Mouse (Mus musculus): ENCODE data around the gene Itpripl1. TPM values are rescaled to one million over a fixed set of nuclear protein-coding genes. Genes with fewer than 3 reads are reported as not detected.
"Not testable (repeated sequence)": the region's sequence is repeated elsewhere in the genome, so short reads cannot be mapped to it uniquely, and the experiment has no call there.

Gene Itpripl1
- polyA plus RNA-seq, 1 experiment from 2014 or later = 16.8 TPM

- ATAC-seq (ENCODE audit: low FRiP score) = no peak
- Histone ChIP-seq H3K9me3 (ENCODE audit: control insufficient read depth, low read length) (no peaks in the 10 kb centered on the region), H3K36me3 (ENCODE audit: control insufficient read depth, insufficient read depth, low read length) (no peaks in the 10 kb centered on the region), H3K4me1 (replicated peaks; ENCODE audit: control insufficient read depth, insufficient read depth, low read length) (no peaks in the 10 kb centered on the region; the same call in 1 of the 2 replicates), H3K4me3 (ENCODE audit: low read depth, low read length) (no peak overlapping the region), H3K9ac (ENCODE audit: low read depth, low read length) (no peak overlapping the region), H3K27ac (ENCODE audit: low read depth, low read length) (no peak overlapping the region), H3K27me3 (ENCODE audit: control insufficient read depth, insufficient read depth, low read length) (no peaks in the 10 kb centered on the region), H3K4me2 (replicated peaks; ENCODE audit: low read depth, low read length) (no peak overlapping the region)
- 95% methylated on average over 7 of the region's 7 CpGs for WGBS
- DNase-seq (ENCODE audit: low spot score) = no peak
Observed at GRCm38 (mm10) chr2:127140011-127140410, 3.2 kb downstream of the Itpripl1 start.

GRCm38 (mm10) chr2:127139605-127140004 lies 3.6 kb downstream of the Itpripl1 start:
- H3K27me3 ChIP-seq (ENCODE audit: control insufficient read depth, insufficient read depth, low read length) = no peaks in the 10 kb centered on the region
- H3K4me3 ChIP-seq (ENCODE audit: low read depth, low read length) = no peak overlapping the region
- ATAC-seq (ENCODE audit: low FRiP score) = no peak
- no peaks in the 10 kb centered on the region for H3K36me3 ChIP-seq (ENCODE audit: control insufficient read depth, insufficient read depth, low read length)
- H3K4me2 ChIP-seq (replicated peaks; ENCODE audit: low read depth, low read length) = no peak overlapping the region
- no peaks in the 10 kb centered on the region; the same call in 1 of the 2 replicates for H3K4me1 ChIP-seq (replicated peaks; ENCODE audit: control insufficient read depth, insufficient read depth, low read length)
- no peaks in the 10 kb centered on the region for H3K9me3 ChIP-seq (ENCODE audit: control insufficient read depth, low read length)
- H3K27ac ChIP-seq (ENCODE audit: low read depth, low read length) = no peak overlapping the region
- 92% methylated on average over 1 of the region's 1 CpGs for WGBS
- DNase-seq (ENCODE audit: low spot score) = no peak
- no peak overlapping the region for H3K9ac ChIP-seq (ENCODE audit: low read depth, low read length)

GRCm38 (mm10) chr2:127139094-127139493 lies 4.1 kb downstream of the Itpripl1 start:
- WGBS = 95% methylated on average over 8 of the region's 8 CpGs

GRCm38 (mm10) chr2:127138449-127138848 lies 4.8 kb downstream of the Itpripl1 start:
- WGBS = 96% methylated on average over 4 of the region's 4 CpGs

More at GRCm38 (mm10) chr2:127139094-127139493, 4.1 kb downstream of the Itpripl1 start:
- no peak for DNase-seq (ENCODE audit: low spot score)
- H3K4me2 ChIP-seq (replicated peaks; ENCODE audit: low read depth, low read length) = no peak overlapping the region
- no peak overlapping the region for H3K27ac ChIP-seq (ENCODE audit: low read depth, low read length)
- H3K27me3 ChIP-seq (ENCODE audit: control insufficient read depth, insufficient read depth, low read length) = no peaks in the 10 kb centered on the region
- no peak overlapping the region for H3K4me3 ChIP-seq (ENCODE audit: low read depth, low read length)
- H3K4me1 ChIP-seq (replicated peaks; ENCODE audit: control insufficient read depth, insufficient read depth, low read length) = no peaks in the 10 kb centered on the region; the same call in 1 of the 2 replicates
- H3K36me3 ChIP-seq (ENCODE audit: control insufficient read depth, insufficient read depth, low read length) = no peaks in the 10 kb centered on the region
- no peak for ATAC-seq (ENCODE audit: low FRiP score)
- no peaks in the 10 kb centered on the region for H3K9me3 ChIP-seq (ENCODE audit: control insufficient read depth, low read length)
- H3K9ac ChIP-seq (ENCODE audit: low read depth, low read length) = no peak overlapping the region

GRCm38 (mm10) chr2:127137838-127138420 lies 5.3 kb downstream of the Itpripl1 start:
- 87% methylated on average over 10 of the region's 10 CpGs for WGBS
- Histone ChIP-seq H3K27ac (ENCODE audit: low read depth, low read length) (no peak overlapping the region), H3K36me3 (ENCODE audit: control insufficient read depth, insufficient read depth, low read length) (no peaks in the 10 kb centered on the region), H3K4me2 (replicated peaks; ENCODE audit: low read depth, low read length) (no peak overlapping the region), H3K4me3 (ENCODE audit: low read depth, low read length) (no peak overlapping the region), H3K9me3 (ENCODE audit: control insufficient read depth, low read length) (no peaks in the 10 kb centered on the region), H3K27me3 (ENCODE audit: control insufficient read depth, insufficient read depth, low read length) (no peaks in the 10 kb centered on the region), H3K4me1 (replicated peaks; ENCODE audit: control insufficient read depth, insufficient read depth, low read length) (no peaks in the 10 kb centered on the region; the same call in 1 of the 2 replicates), H3K9ac (ENCODE audit: low read depth, low read length) (no peak overlapping the region)
- ATAC-seq (ENCODE audit: low FRiP score) = no peak
- DNase-seq (ENCODE audit: low spot score) = no peak

More at GRCm38 (mm10) chr2:127138449-127138848, 4.8 kb downstream of the Itpripl1 start:
- Histone ChIP-seq H3K27me3 (ENCODE audit: control insufficient read depth, insufficient read depth, low read length) (no peaks in the 10 kb centered on the region), H3K4me3 (ENCODE audit: low read depth, low read length) (no peak overlapping the region), H3K9me3 (ENCODE audit: control insufficient read depth, low read length) (no peaks in the 10 kb centered on the region), H3K4me1 (replicated peaks; ENCODE audit: control insufficient read depth, insufficient read depth, low read length) (no peaks in the 10 kb centered on the region; the same call in 1 of the 2 replicates), H3K9ac (ENCODE audit: low read depth, low read length) (no peak overlapping the region), H3K4me2 (replicated peaks; ENCODE audit: low read depth, low read length) (no peak overlapping the region), H3K36me3 (ENCODE audit: control insufficient read depth, insufficient read depth, low read length) (no peaks in the 10 kb centered on the region), H3K27ac (ENCODE audit: low read depth, low read length) (no peak overlapping the region)
- DNase-seq (ENCODE audit: low spot score) (no peak), ATAC-seq (ENCODE audit: low FRiP score) (no peak)

- peak overlapping the region; percentile 42 for H3K27ac ChIP-seq (ENCODE audit: low read depth, low read length)
- peak; percentile 67 for DNase-seq (ENCODE audit: low spot score)
Observed at GRCm38 (mm10) chr2:127136979-127137378, 6.3 kb downstream of the Itpripl1 start.

GRCm38 (mm10) chr2:127135255-127135654 lies 8.0 kb downstream of the Itpripl1 start:
- H3K4me1 ChIP-seq (replicated peaks; ENCODE audit: control insufficient read depth, insufficient read depth, low read length); ATAC-seq (ENCODE audit: low FRiP score); H3K9me3 ChIP-seq (ENCODE audit: control insufficient read depth, low read length); H3K27me3 ChIP-seq (ENCODE audit: control insufficient read depth, insufficient read depth, low read length); DNase-seq (ENCODE audit: low spot score); H3K9ac ChIP-seq (ENCODE audit: low read depth, low read length); H3K36me3 ChIP-seq (ENCODE audit: control insufficient read depth, insufficient read depth, low read length); H3K4me3 ChIP-seq (ENCODE audit: low read depth, low read length); H3K27ac ChIP-seq (ENCODE audit: low read depth, low read length); H3K4me2 ChIP-seq (replicated peaks; ENCODE audit: low read depth, low read length): not testable (repeated sequence)
- 36% methylated on average over 2 of the region's 3 CpGs for WGBS

More at GRCm38 (mm10) chr2:127136979-127137378, 6.3 kb downstream of the Itpripl1 start:
- WGBS = 31% methylated on average over 5 of the region's 5 CpGs
- Histone ChIP-seq H3K9me3 (ENCODE audit: control insufficient read depth, low read length) (no peaks in the 10 kb centered on the region), H3K4me2 (replicated peaks; ENCODE audit: low read depth, low read length) (no peak overlapping the region), H3K9ac (ENCODE audit: low read depth, low read length) (no peak overlapping the region), H3K4me3 (ENCODE audit: low read depth, low read length) (no peak overlapping the region), H3K4me1 (replicated peaks; ENCODE audit: control insufficient read depth, insufficient read depth, low read length) (peaks cover 3% of the 10 kb centered on the region), H3K36me3 (ENCODE audit: control insufficient read depth, insufficient read depth, low read length) (no peaks in the 10 kb centered on the region), H3K27me3 (ENCODE audit: control insufficient read depth, insufficient read depth, low read length) (no peaks in the 10 kb centered on the region)
- ATAC-seq (ENCODE audit: low FRiP score) = peak; percentile 73

- no peaks in the 10 kb centered on the region for H3K36me3 ChIP-seq (ENCODE audit: control insufficient read depth, insufficient read depth, low read length)
- peak within 1 kb of the TSS; percentile 49 for H3K4me3 ChIP-seq (ENCODE audit: low read depth, low read length)
- H3K9me3 ChIP-seq (ENCODE audit: control insufficient read depth, low read length) = no peaks in the 10 kb centered on the region
- H3K4me2 ChIP-seq (replicated peaks; ENCODE audit: low read depth, low read length) = peak within 1 kb of the TSS; percentile 64
- H3K27ac ChIP-seq (ENCODE audit: low read depth, low read length) = peak within 1 kb of the TSS; percentile 6
- WGBS = 2% methylated on average over 56 of the region's 57 CpGs
- peak within 1 kb of the TSS; percentile 42 for H3K9ac ChIP-seq (ENCODE audit: low read depth, low read length)
- ATAC-seq (ENCODE audit: low FRiP score) (peak; percentile 91), DNase-seq (ENCODE audit: low spot score) (peak; percentile 97)
- H3K4me1 ChIP-seq (replicated peaks; ENCODE audit: control insufficient read depth, insufficient read depth, low read length) = peaks cover 3% of the 10 kb centered on the region
- H3K27me3 ChIP-seq (ENCODE audit: control insufficient read depth, insufficient read depth, low read length) = no peaks in the 10 kb centered on the region
Observed at GRCm38 (mm10) chr2:127133621-127134461, 9.4 kb downstream of the Itpripl1 start, which contains the start of gene Ncaph. Ncaph (minus strand) TSS chr2:127133954.
